Mouse (Mus musculus) testis, postnatal 10 days (tissue): ENCODE measurements around the gene Dpagt1.

ENCODE experiments used
- DNase-seq: peaks from one replicate; pipeline ENCODE4 v3.0.0; 2021; ENCODE audit warnings: low spot score

The Dpagt1 gene

GRCm38 (mm10) chr9:44379054-44379834 is 53.4 kb downstream of the Dpagt1 start, which contains the start of gene Hyou1:
Gene Hyou1, plus strand, starts transcription at chr9:44379490.
- DNase-seq, result peak; percentile 100

GRCm38 (mm10) chr9:44379862-44380261 is 54.0 kb downstream of the Dpagt1 start:
- peak; percentile 60 for DNase-seq
